Mouse (Mus musculus) cerebellum, adult 2 months (tissue): Measurements from ENCODE around the gene Ciapin1.

Experiments
- CTCF ChIP-seq: fragments of 200-500 bp; IDR thresholded peaks from 2 replicates; pipeline ENCODE4 v1.5.1; 2011; ENCODE audit warnings: low read depth, mild to moderate bottlenecking, control low read depth, low read length, moderate library complexity, borderline replicate concordance; ENCODE audit not compliant: insufficient read depth
- POLR2A ChIP-seq: fragments of 200-500 bp; IDR thresholded peaks from 2 replicates; pipeline ENCODE4 v1.6.1; 2011; ENCODE audit warnings: low read length, control low read depth, borderline replicate concordance; ENCODE audit not compliant: insufficient read depth

GRCm38 (mm10) chr8:94789256-94789955, 48.8 kb downstream of the Ciapin1 start:
- no peak for TF ChIP-seq CTCF
- no peak for TF ChIP-seq POLR2A
